Mouse (Mus musculus) liver, adult 2 months (tissue): Measurements from ENCODE around the gene Insl6.

ENCODE experiments used
- CTCF ChIP-seq: fragments of 200-500 bp; IDR thresholded peaks from 2 replicates; pipeline ENCODE4 v1.5.1; 2011; ENCODE audit warnings: low read depth, low read length, control low read depth
- POLR2A ChIP-seq: fragments of 200-500 bp; IDR thresholded peaks from 2 replicates; pipeline ENCODE4 v1.6.1; 2011; ENCODE audit warnings: low read length, control low read depth; ENCODE audit not compliant: insufficient read depth; ENCODE audit errors: extremely low read depth

- TF ChIP-seq POLR2A = no peak
- TF ChIP-seq CTCF = no peak
Observed at GRCm38 (mm10) chr19:29272011-29272809, 52.9 kb downstream of the Insl6 start.
